Mouse (Mus musculus): ENCODE data around the gene Kmt2d. TPM values are rescaled to one million over a fixed set of nuclear protein-coding genes. Genes with fewer than 3 reads are reported as not detected.

Gene Kmt2d
- total and polyA plus RNA-seq, 3 experiments: 4.8 to 22.7 (median 14.1) TPM

DNA sequence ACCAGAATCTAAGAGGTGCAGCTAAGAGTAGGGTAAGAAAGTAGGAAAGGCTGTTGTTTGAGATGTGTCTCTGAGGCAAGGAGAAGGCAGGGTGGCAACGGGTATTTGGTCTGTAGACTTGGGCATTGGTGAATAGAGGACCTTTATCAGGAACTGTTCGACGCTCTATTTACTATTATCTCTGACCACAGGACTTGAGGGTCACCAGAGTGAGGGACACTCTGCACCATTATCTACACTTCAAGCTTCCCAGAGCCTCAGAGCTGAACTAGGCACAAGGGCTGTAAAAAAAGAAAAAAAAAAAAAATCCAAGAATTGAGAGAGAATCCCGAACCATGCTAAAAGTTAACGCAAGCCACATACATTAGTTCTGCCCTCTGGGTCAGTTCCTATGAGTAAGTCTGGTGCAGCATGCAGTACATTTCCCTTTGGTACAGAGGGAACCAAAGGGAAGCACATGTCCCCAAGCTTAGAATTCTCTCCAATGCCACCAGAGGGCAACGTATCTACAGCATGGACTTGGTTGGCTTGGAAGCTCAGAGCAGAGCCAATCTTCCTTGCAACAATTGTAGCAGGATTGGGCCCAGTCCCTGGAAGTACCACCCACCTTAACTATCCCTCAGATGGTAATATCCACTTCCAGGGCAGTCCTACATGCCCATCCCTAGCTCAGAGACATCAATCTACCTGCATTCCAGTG is 21.1 kb upstream of the Kmt2d start:
- H3K79me2 ChIP-seq (replicated peaks; ENCODE audit: control insufficient read depth, extremely low read depth, insufficient read depth, poor library complexity, severe bottlenecking): no peaks in the 10 kb centered on the region
- H3K4me2 ChIP-seq (ENCODE audit: insufficient read depth, low read depth, poor library complexity, severe bottlenecking): no peak overlapping the region
- H3K9me3 ChIP-seq (replicated peaks; ENCODE audit: low read length): peaks cover 6% of the 10 kb centered on the region
- in situ Hi-C loops (cut with MboI; ENCODE audit: low pct_ligation_motif_present, low pct_unique_long_range_greater_than_20kb, low sequenced_read_pairs) (no loop called here), dilution Hi-C loops (cut with MboI; ENCODE audit: extremely low pct_ligation_motif_present, extremely low pct_unique_long_range_greater_than_20kb, low sequenced_read_pairs) (no loop called here)
- peak; percentile 39 for TF ChIP-seq ZC3H11A (IDR thresholded peaks at IDR 0.05; ENCODE audit: low read depth, low read length)
- TF ChIP-seq ELF1 (IDR thresholded peaks at IDR 0.05; ENCODE audit: low read depth, low read length): peak; percentile 27
- no peak for TF ChIP-seq TBP (conservative IDR thresholded peaks at IDR 0.05; ENCODE audit: low read depth, low read length)
- TF ChIP-seq USF1 (IDR thresholded peaks at IDR 0.05; ENCODE audit: low read depth, low read length): no peak
- TF ChIP-seq GABPA (IDR thresholded peaks at IDR 0.05; ENCODE audit: insufficient replicate concordance, low read depth, low read length): no peak
- 0 out of 2 replicates have a peak, but pooled peaks have one; percentile 23 for TF ChIP-seq KAT2A (IDR thresholded peaks at IDR 0.05; ENCODE audit: insufficient replicate concordance, low read length)
- TF ChIP-seq HCFC1 (IDR thresholded peaks at IDR 0.05; ENCODE audit: low read depth, low read length): no peak
- TF ChIP-seq CHD2 (IDR thresholded peaks at IDR 0.05; ENCODE audit: low read length): no peak
- TF ChIP-seq MEF2A (IDR thresholded peaks at IDR 0.05; ENCODE audit: borderline replicate concordance, low read depth, low read length): peak; percentile 40; the same call in 1 of the 2 replicates
- peak; percentile 65 for TF ChIP-seq MXI1 (IDR thresholded peaks at IDR 0.05; ENCODE audit: low read depth, low read length)
- peak; percentile 18; the same call in 1 of the 2 replicates for TF ChIP-seq JUND (conservative IDR thresholded peaks at IDR 0.05; ENCODE audit: low read depth, low read length)
- no peak for TF ChIP-seq ZKSCAN1 (IDR thresholded peaks at IDR 0.05; ENCODE audit: borderline replicate concordance, low read depth, low read length)
- TF ChIP-seq POLR2AphosphoS2 (IDR thresholded peaks at IDR 0.05; ENCODE audit: low read depth, low read length): no peak
- peak; percentile 6; the same call in 1 of the 2 replicates for TF ChIP-seq IRF4 (IDR thresholded peaks at IDR 0.05; ENCODE audit: low read depth, low read length)
- 0 out of 2 replicates have a peak, but pooled peaks have one; percentile 8 for TF ChIP-seq TCF12 (IDR thresholded peaks at IDR 0.05; ENCODE audit: low read depth, low read length)
- no peak for TF ChIP-seq UBTF (IDR thresholded peaks at IDR 0.05; ENCODE audit: low read depth, low read length)
- no peak for TF ChIP-seq EP300 (IDR thresholded peaks at IDR 0.05; ENCODE audit: low read length)
- TF ChIP-seq USF2 (conservative IDR thresholded peaks at IDR 0.05; ENCODE audit: low read depth, low read length): no peak
- 0 out of 2 replicates have a peak, but pooled peaks have one; percentile 47 for TF ChIP-seq SIN3A (IDR thresholded peaks at IDR 0.05; ENCODE audit: low read length)
- TF ChIP-seq RAD21 (IDR thresholded peaks at IDR 0.05; ENCODE audit: low read depth, low read length): peak; percentile 87
- no peak for TF ChIP-seq JUN (IDR thresholded peaks at IDR 0.05; ENCODE audit: insufficient read depth, low read depth, low read length)
- TF ChIP-seq NELFE (IDR thresholded peaks at IDR 0.05; ENCODE audit: low read depth, low read length): no peak
- no peak for TF ChIP-seq MAZ (IDR thresholded peaks at IDR 0.05; ENCODE audit: low read depth, low read length)
- TF ChIP-seq MAFK (IDR thresholded peaks at IDR 0.05; ENCODE audit: insufficient replicate concordance, low read length): no peak
- 0 out of 2 replicates have a peak, but pooled peaks have one; percentile 40 for TF ChIP-seq RCOR1 (conservative IDR thresholded peaks at IDR 0.05; ENCODE audit: low read depth, low read length)
- TF ChIP-seq CTCF (conservative IDR thresholded peaks at IDR 0.05 in 1 of 2, IDR thresholded peaks at IDR 0.05 in 1 of 2; ENCODE audit: low read depth in 2 of 2, low read length in 2 of 2): peak; percentile 78 to 97
- TF ChIP-seq MAX (IDR thresholded peaks at IDR 0.05; ENCODE audit: low read length): peak; percentile 94
- peak; percentile 93 for TF ChIP-seq SMC3 (IDR thresholded peaks at IDR 0.05; ENCODE audit: low read depth, low read length)
- peak; percentile 99 for TF ChIP-seq MYC (IDR thresholded peaks at IDR 0.05; ENCODE audit: low read depth, low read length)
- no peak for TF ChIP-seq ETS1 (conservative IDR thresholded peaks at IDR 0.05; ENCODE audit: low read depth, low read length)
- TF ChIP-seq BHLHE40 (IDR thresholded peaks at IDR 0.05; ENCODE audit: low read depth, low read length): peak; percentile 20; the same call in 1 of the 2 replicates
- TF ChIP-seq CHD1 (IDR thresholded peaks at IDR 0.05; ENCODE audit: low read depth, low read length): no peak
- no peak for TF ChIP-seq E2F4 (IDR thresholded peaks at IDR 0.05; ENCODE audit: insufficient replicate concordance, low read depth, low read length)
- TF ChIP-seq ZMIZ1 (IDR thresholded peaks at IDR 0.05; ENCODE audit: low read depth, low read length): no peak
- no peak for TF ChIP-seq POLR2A (IDR thresholded peaks at IDR 0.05; ENCODE audit: low read depth, low read length)
- 0 out of 2 replicates have a peak, but pooled peaks have one; percentile 20 for TF ChIP-seq ZNF384 (IDR thresholded peaks at IDR 0.05; ENCODE audit: low read depth, low read length)
- TF ChIP-seq PAX5 (IDR thresholded peaks at IDR 0.05; ENCODE audit: low read length): no peak
- TF ChIP-seq NRF1 (IDR thresholded peaks at IDR 0.05; ENCODE audit: low read depth, low read length): no peak
- DNase-seq (ENCODE audit: extremely low read depth): peak; percentile 81
- H3K9ac ChIP-seq (ENCODE audit: insufficient read depth, low read depth): no peak overlapping the region
- peaks cover 0 to 8% of the 10 kb centered on the region in 2 experiments; a peak in 2 of 4 replicates for H3K4me1 ChIP-seq (ENCODE audit: control insufficient read depth in 1 of 2, insufficient read depth in 2 of 2)
- peaks cover 1% of the 10 kb centered on the region for H3K27me3 ChIP-seq (replicated peaks)
- peaks cover 0 to 1% of the 10 kb centered on the region in 2 experiments for H3K36me3 ChIP-seq (replicated peaks in 1 of 2; ENCODE audit: control insufficient read depth in 1 of 2, insufficient read depth in 1 of 2, low read length in 1 of 2)
- H3K27ac ChIP-seq (ENCODE audit: insufficient read depth, low read depth): no peak overlapping the region
- H3K4me3 ChIP-seq (replicated peaks in 1 of 3; ENCODE audit: low read depth in 2 of 3, low read length in 2 of 3, poor library complexity in 1 of 3): no peak overlapping the region
